Mouse (Mus musculus) ovary, adult 18-20 months (tissue): ENCODE measurements at regions not wholly inside any gene's neighbourhood (a gene's known extent, or its start where the extent isn't known, plus 50 kb on each side); places are given as distances from the start of the nearest gene placed in this dataset.

Experiments
- DNase-seq: peaks from one replicate; pipeline ENCODE4 v3.0.0; 2022; ENCODE audit warnings: low spot score, mixed read lengths

GRCm38 (mm10) chr8:125325736-125326135 is 243.9 kb downstream of the Sipa1l2 start:
- no peak for DNase-seq

GRCm38 (mm10) chr8:125322561-125322960 is 247.0 kb downstream of the Sipa1l2 start:
- DNase-seq: no peak

- DNase-seq: no peak
These were observed 252.0 kb downstream of the Sipa1l2 start for GRCm38 (mm10) chr8:125317584-125317991.

GRCm38 (mm10) chr8:125315736-125316135 is 253.9 kb downstream of the Sipa1l2 start:
- DNase-seq: peak; percentile 37

GRCm38 (mm10) chr8:125314996-125315395 is 254.6 kb downstream of the Sipa1l2 start:
- no peak for DNase-seq

- peak; percentile 17 for DNase-seq
These were observed 255.2 kb downstream of the Sipa1l2 start for GRCm38 (mm10) chr8:125314221-125314984.

GRCm38 (mm10) chr8:125311228-125312053 is 257.4 kb downstream of the Disc1 start:
- DNase-seq: no peak
